Mouse (Mus musculus): ENCODE results near the gene Gm28043. TPM values are rescaled to one million over a fixed set of nuclear protein-coding genes. Genes with fewer than 3 reads are reported as not detected.
A peak's percentile ranks its signal among the peaks of the same experiment; 100 is the strongest.
"Not testable (repeated sequence)": the region's sequence is repeated elsewhere in the genome, so short reads cannot be mapped to it uniquely, and the experiment has no call there.

The Gm28043 gene
- polyA plus RNA-seq, 1 experiment from 2014 or later: 1.6 TPM

DNA sequence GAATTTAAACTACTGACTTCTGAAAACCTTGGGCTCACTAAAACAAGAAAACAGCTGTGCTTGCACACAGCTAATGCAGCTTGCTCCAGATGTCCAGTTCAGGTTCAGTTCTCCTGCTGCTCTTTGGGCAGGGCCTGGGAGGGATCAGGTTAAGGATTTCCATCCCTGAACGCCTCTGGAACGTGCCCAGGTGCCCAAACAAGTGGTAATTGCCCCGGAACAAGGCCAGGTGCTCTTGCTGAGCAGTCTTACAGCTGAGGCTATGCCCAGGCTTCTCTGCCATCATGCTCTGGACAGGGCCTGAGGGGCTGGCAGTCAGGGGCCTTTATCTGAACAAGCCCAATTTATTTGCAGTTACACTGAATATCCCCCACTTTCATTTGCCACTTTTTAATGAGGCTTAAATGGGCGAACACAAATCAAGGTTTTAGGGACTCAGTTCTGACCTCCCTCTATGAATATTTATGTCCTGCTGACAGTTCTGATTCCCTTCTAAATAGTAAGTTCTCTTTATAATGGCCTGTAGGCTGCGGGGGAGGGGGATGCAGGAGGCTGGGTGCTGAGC lies 92.4 kb downstream of the Gm28043 start:
- Histone ChIP-seq H3K27me3 (ENCODE audit: control insufficient read depth, insufficient read depth, low read depth, low read length) (no peaks in the 10 kb centered on the region), H3K4me2 (ENCODE audit: low read length) (no peak overlapping the region), H3K4me3 (ENCODE audit: low read depth, low read length) (no peak overlapping the region), H3K4me1 (ENCODE audit: control insufficient read depth, insufficient read depth, low read length) (peaks cover 55% of the 10 kb centered on the region), H3K36me3 (ENCODE audit: control insufficient read depth, insufficient read depth, low read length) (peaks cover 2% of the 10 kb centered on the region; the same call in 1 of the 2 replicates), H3K9ac (ENCODE audit: low read depth, low read length) (peak overlapping the region; percentile 28), H3K9me3 (replicated peaks; ENCODE audit: control insufficient read depth, low read length, poor library complexity, severe bottlenecking) (no peaks in the 10 kb centered on the region), H3K27ac (ENCODE audit: low read length) (peak overlapping the region; percentile 28; the same call in 1 of the 2 replicates)
- 24% methylated on average over 5 of the region's 5 CpGs for WGBS
- no peak for ATAC-seq

DNA sequence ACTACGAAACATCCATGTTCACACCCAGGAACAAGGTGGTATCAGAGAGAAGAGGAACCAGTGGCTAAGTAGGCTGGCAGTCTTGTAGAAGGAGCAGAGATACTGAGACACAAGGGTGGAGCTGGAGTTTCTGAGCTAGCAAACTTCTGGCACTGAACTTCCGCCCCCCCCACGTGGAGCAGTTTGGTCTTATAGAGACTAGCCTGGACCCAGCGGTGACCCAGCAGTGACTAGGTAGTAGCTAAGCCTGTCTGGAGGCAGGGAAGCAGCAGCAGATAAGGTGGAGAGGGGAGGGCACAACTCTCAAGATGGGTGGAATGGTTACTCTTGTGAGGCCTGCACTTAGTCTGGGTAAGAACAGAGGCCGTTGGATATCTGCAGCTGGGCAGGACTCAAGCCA lies 94.1 kb downstream of the Gm28043 start:
- H3K4me2 ChIP-seq (ENCODE audit: low read length): no peak overlapping the region
- H3K27me3 ChIP-seq (ENCODE audit: control insufficient read depth, insufficient read depth, low read depth, low read length): no peaks in the 10 kb centered on the region
- no peak overlapping the region for H3K9ac ChIP-seq (ENCODE audit: low read depth, low read length)
- WGBS: 78% methylated on average over 5 of the region's 5 CpGs
- H3K4me3 ChIP-seq (ENCODE audit: low read depth, low read length): no peak overlapping the region
- H3K4me1 ChIP-seq (ENCODE audit: control insufficient read depth, insufficient read depth, low read length): peaks cover 49% of the 10 kb centered on the region
- no peak for ATAC-seq
- no peaks in the 10 kb centered on the region for H3K9me3 ChIP-seq (replicated peaks; ENCODE audit: control insufficient read depth, low read length, poor library complexity, severe bottlenecking)
- H3K27ac ChIP-seq (ENCODE audit: low read length): no peak overlapping the region
- H3K36me3 ChIP-seq (ENCODE audit: control insufficient read depth, insufficient read depth, low read length): no peaks in the 10 kb centered on the region

DNA sequence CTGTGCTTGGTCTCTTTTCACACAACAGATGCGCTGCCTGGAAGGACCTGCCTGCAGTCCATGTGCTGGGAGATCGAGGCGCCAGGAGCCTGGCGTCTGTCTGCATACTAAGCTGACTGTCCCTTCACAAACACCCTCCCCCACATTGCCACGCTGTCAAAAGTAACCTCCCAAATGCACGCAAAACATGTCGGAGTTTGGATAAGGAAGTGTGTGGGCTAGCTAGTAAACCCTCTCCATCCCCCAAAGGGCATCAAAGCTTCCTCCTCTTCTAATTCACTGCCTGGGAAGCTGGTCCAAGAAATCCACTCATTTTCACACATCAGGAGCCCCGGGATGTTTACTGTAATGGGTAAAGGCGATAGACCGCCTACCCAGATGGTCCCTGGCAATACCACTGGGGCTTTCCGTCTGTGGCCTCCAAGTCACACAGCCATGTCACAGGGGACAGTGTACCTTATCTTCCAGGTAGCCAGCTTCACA lies 95.9 kb downstream of the Gm28043 start:
- Histone ChIP-seq H3K4me2 (ENCODE audit: low read length) (no peak overlapping the region), H3K27ac (ENCODE audit: low read length) (peak overlapping the region; percentile 60), H3K27me3 (ENCODE audit: control insufficient read depth, insufficient read depth, low read depth, low read length) (no peaks in the 10 kb centered on the region), H3K9ac (ENCODE audit: low read depth, low read length) (no peak overlapping the region), H3K36me3 (ENCODE audit: control insufficient read depth, insufficient read depth, low read length) (no peaks in the 10 kb centered on the region), H3K4me1 (ENCODE audit: control insufficient read depth, insufficient read depth, low read length) (peaks cover 49% of the 10 kb centered on the region), H3K4me3 (ENCODE audit: low read depth, low read length) (no peak overlapping the region), H3K9me3 (replicated peaks; ENCODE audit: control insufficient read depth, low read length, poor library complexity, severe bottlenecking) (no peaks in the 10 kb centered on the region)
- WGBS: 68% methylated on average over 11 of the region's 11 CpGs
- no peak for ATAC-seq

DNA sequence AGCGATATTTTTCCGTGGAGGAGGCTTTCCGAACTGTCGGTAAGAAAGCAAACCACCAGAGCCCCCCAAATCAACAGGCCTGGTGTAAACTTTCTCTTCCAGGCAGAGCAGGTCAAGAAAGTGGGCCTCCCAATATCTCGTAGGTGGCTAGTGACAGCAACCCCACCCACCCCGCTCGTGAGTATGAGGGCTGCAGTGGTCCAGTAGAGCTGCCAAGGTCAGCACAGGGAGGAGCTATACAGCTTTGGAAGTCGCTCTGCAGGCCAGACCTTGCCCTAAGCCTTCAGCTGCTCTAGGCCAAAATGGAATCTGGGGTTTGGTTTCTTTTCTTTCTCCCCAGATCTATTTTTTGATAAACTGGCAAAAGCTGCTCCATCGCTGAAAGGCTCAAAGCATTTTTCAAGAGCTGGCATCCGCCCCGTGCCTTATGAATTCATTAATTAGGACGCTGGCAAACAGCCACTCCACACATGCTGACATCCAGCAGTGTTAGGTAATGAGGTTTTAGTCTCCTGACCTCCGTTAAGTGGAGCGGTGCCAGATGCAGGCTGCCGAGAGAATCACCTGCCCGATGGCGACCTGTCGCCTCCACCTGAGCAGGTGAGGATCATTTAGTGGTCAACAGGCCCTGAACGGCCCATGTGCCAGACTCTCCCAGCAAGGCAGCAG lies 96.5 kb downstream of the Gm28043 start:
- Histone ChIP-seq H3K27me3 (ENCODE audit: control insufficient read depth, insufficient read depth, low read depth, low read length) (no peaks in the 10 kb centered on the region), H3K36me3 (ENCODE audit: control insufficient read depth, insufficient read depth, low read length) (no peaks in the 10 kb centered on the region), H3K9me3 (replicated peaks; ENCODE audit: control insufficient read depth, low read length, poor library complexity, severe bottlenecking) (no peaks in the 10 kb centered on the region), H3K4me3 (ENCODE audit: low read depth, low read length) (no peak overlapping the region), H3K4me1 (ENCODE audit: control insufficient read depth, insufficient read depth, low read length) (peaks cover 55% of the 10 kb centered on the region), H3K27ac (ENCODE audit: low read length) (peak overlapping the region; percentile 60), H3K4me2 (ENCODE audit: low read length) (no peak overlapping the region), H3K9ac (ENCODE audit: low read depth, low read length) (no peak overlapping the region)
- 51% methylated on average over 19 of the region's 19 CpGs for WGBS
- no peak for ATAC-seq

DNA sequence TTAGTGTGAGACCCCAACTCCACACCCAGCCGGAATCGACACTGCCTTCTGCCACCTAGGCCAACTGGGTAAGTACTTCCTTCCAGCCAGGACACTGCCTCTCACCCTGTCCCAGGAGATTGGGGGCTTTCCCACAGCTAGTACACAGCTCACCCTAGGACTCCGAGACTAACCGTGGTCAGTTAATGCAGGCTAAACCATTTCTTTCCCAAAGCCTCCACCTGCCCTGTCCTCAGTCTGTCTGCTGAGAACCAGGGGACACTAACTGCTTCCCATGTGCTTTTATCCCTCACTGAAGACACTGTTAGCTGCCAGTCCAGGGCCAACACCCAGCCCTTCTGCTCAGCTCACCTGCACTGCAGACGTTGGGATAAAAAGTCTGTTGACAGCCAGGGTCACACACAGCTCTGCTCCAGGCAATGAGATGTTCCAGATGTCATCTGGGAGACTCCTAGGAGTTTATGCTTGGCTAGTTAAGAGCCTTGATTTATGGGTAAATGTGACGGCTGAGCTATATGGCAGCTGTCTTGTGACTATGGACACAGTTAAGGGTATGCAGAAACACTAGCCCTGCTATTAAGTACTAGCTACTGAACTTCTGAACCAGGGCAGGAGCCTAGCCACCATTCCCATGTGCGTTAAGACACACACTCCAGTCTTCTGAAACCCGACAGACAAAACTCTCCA lies 97.2 kb downstream of the Gm28043 start:
- H3K36me3 ChIP-seq (ENCODE audit: control insufficient read depth, insufficient read depth, low read length): no peaks in the 10 kb centered on the region
- WGBS: 74% methylated on average over 8 of the region's 8 CpGs
- H3K4me3 ChIP-seq (ENCODE audit: low read depth, low read length): no peak overlapping the region
- no peak overlapping the region for H3K9ac ChIP-seq (ENCODE audit: low read depth, low read length)
- H3K27me3 ChIP-seq (ENCODE audit: control insufficient read depth, insufficient read depth, low read depth, low read length): no peaks in the 10 kb centered on the region
- no peak for ATAC-seq
- H3K4me2 ChIP-seq (ENCODE audit: low read length): no peak overlapping the region
- H3K4me1 ChIP-seq (ENCODE audit: control insufficient read depth, insufficient read depth, low read length): peaks cover 54% of the 10 kb centered on the region
- no peaks in the 10 kb centered on the region for H3K9me3 ChIP-seq (replicated peaks; ENCODE audit: control insufficient read depth, low read length, poor library complexity, severe bottlenecking)
- H3K27ac ChIP-seq (ENCODE audit: low read length): peak overlapping the region; percentile 39

GRCm38 (mm10) chr17:29712565-29712964 lies 97.9 kb downstream of the Gm28043 start:
- Histone ChIP-seq H3K4me2 (ENCODE audit: low read length) (no peak overlapping the region), H3K27ac (ENCODE audit: low read length) (no peak overlapping the region), H3K4me1 (ENCODE audit: control insufficient read depth, insufficient read depth, low read length) (peaks cover 51% of the 10 kb centered on the region), H3K36me3 (ENCODE audit: control insufficient read depth, insufficient read depth, low read length) (no peaks in the 10 kb centered on the region), H3K27me3 (ENCODE audit: control insufficient read depth, insufficient read depth, low read depth, low read length) (no peaks in the 10 kb centered on the region), H3K9me3 (replicated peaks; ENCODE audit: control insufficient read depth, low read length, poor library complexity, severe bottlenecking) (no peaks in the 10 kb centered on the region), H3K4me3 (ENCODE audit: low read depth, low read length) (no peak overlapping the region), H3K9ac (ENCODE audit: low read depth, low read length) (no peak overlapping the region)
- no peak for ATAC-seq
- 49% methylated on average over 7 of the region's 7 CpGs for WGBS

DNA sequence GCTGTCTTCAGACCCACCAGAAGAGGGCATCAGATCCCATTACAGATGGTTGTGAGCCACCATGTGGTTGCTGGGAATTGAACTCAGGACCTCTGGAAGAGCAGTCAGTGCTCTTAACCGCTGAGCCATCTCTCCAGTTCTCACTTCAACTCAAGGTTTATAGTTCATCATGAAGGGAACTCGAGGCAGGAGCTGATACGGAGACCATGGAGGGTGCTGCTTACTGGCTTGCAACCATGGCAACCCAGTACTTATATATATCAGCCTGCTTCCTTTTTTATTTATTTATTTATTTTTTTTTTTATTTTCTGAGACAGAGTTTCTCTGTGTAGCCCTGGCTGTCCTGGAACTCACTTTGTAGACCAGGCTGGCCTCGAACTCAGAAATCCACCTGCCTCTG lies 99.1 kb downstream of the Gm28043 start:
- WGBS: 93% methylated on average over 4 of the region's 4 CpGs
- not testable (repeated sequence) for H3K36me3 ChIP-seq (ENCODE audit: control insufficient read depth, insufficient read depth, low read length); H3K4me3 ChIP-seq (ENCODE audit: low read depth, low read length); H3K27ac ChIP-seq (ENCODE audit: low read length); H3K27me3 ChIP-seq (ENCODE audit: control insufficient read depth, insufficient read depth, low read depth, low read length); H3K9ac ChIP-seq (ENCODE audit: low read depth, low read length); H3K9me3 ChIP-seq (replicated peaks; ENCODE audit: control insufficient read depth, low read length, poor library complexity, severe bottlenecking); H3K4me2 ChIP-seq (ENCODE audit: low read length); ATAC-seq
- peaks cover 45% of the 10 kb centered on the region for H3K4me1 ChIP-seq (ENCODE audit: control insufficient read depth, insufficient read depth, low read length)

DNA sequence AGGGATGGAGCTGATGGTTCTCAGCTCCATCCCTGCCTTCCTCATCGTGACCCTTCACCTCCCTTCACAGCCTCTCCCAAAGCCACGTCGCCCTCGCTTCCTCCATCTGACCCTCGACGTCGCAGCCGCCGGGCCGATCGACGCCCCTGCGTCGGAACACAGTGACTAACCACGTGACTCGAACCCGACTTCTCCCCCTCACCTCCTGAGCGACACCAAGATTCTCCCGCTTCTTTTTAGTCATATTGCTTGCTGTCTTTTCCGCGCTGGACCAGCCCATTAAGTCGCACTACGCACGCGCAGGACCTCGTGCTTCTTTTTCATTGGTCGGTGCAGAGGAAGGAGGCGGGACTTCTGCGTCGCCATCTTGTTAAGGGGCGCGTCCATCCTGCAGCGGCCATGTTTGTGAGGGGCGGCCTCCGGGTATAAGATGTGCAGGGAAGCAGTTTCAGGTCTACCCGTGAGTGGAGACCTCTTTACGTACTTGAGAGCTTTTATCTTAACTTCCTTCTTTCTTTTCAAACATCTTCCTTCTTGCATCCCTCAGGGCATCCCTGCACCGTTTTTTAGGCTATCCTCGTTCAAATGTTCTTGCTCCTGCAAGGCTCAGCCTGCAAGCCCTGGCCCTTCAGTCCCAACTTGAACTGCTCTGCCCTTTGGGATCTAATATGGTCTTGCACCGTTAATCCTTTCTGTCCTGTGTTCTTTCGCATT lies 102.2 kb downstream of the Gm28043 start, which contains the start of gene Ccdc167:
Gene Ccdc167 (minus strand): TSS at position 313 of the 714 bp plus-strand sequence.
- peak within 1 kb of the TSS; percentile 71 for H3K9ac ChIP-seq (ENCODE audit: low read depth, low read length)
- peak within 1 kb of the TSS; percentile 64 for H3K4me3 ChIP-seq (ENCODE audit: low read depth, low read length)
- no peaks in the 10 kb centered on the region for H3K9me3 ChIP-seq (replicated peaks; ENCODE audit: control insufficient read depth, low read length, poor library complexity, severe bottlenecking)
- peak within 1 kb of the TSS; percentile 76 for H3K27ac ChIP-seq (ENCODE audit: low read length)
- no peaks in the 10 kb centered on the region for H3K27me3 ChIP-seq (ENCODE audit: control insufficient read depth, insufficient read depth, low read depth, low read length)
- H3K4me2 ChIP-seq (ENCODE audit: low read length): peak within 1 kb of the TSS; percentile 75
- 4% methylated on average over 41 of the region's 41 CpGs for WGBS
- H3K4me1 ChIP-seq (ENCODE audit: control insufficient read depth, insufficient read depth, low read length): peaks cover 17% of the 10 kb centered on the region
- peak; percentile 95 for ATAC-seq
- H3K36me3 ChIP-seq (ENCODE audit: control insufficient read depth, insufficient read depth, low read length): no peaks in the 10 kb centered on the region

Measured in midbrain, embryonic 16.5 days (tissue).